Mouse (Mus musculus) midbrain, embryonic 11.5 days (tissue): ENCODE measurements around the gene 1700018B08Rik. TPM values are rescaled to one million over a fixed set of nuclear protein-coding genes. Genes with fewer than 3 reads are reported as not detected.

Experiments
- ATAC-seq: fragments of 200-750 bp; cut with Nextera tagmentation; 2 replicates; pipeline ENCODE4 v1.8.0; 2017; ENCODE audit warnings: moderate TSS enrichment, moderate library complexity; ENCODE audit not compliant: low FRiP score
- DNase-seq: peaks from one replicate; pipeline ENCODE4 v3.0.0; 2015; ENCODE audit warnings: low spot score; ENCODE audit errors: missing footprints
- H3K27ac ChIP-seq: fragments of 300-500 bp; sonication (generic); 2 replicates; pipeline ENCODE4 v1.5.1; 2014; ENCODE audit warnings: low read depth, low read length
- H3K27me3 ChIP-seq: fragments of 300-500 bp; sonication (generic); 2 replicates; pipeline ENCODE4 v1.6.1; 2014; ENCODE audit warnings: mild to moderate bottlenecking, low read length, moderate library complexity, mixed read lengths; ENCODE audit not compliant: control insufficient read depth, insufficient read depth
- H3K36me3 ChIP-seq: fragments of 300-500 bp; sonication (generic); 2 replicates; pipeline ENCODE4 v1.6.1; 2014; ENCODE audit warnings: mild to moderate bottlenecking, low read length, moderate library complexity, mixed read lengths; ENCODE audit not compliant: control insufficient read depth, insufficient read depth
- H3K4me1 ChIP-seq: fragments of 300-500 bp; sonication (generic); 2 replicates; pipeline ENCODE4 v1.6.1; 2014; ENCODE audit warnings: low read length; ENCODE audit not compliant: control insufficient read depth, insufficient read depth
- H3K4me2 ChIP-seq: fragments of 300-500 bp; sonication (generic); 2 replicates; pipeline ENCODE4 v1.6.1; 2014; ENCODE audit warnings: mild to moderate bottlenecking, moderate library complexity
- H3K4me3 ChIP-seq: fragments of 300-500 bp; sonication (generic); 2 replicates; pipeline ENCODE4 v1.5.1; 2014; ENCODE audit warnings: low read depth, low read length
- H3K9ac ChIP-seq: fragments of 300-500 bp; sonication (generic); 2 replicates; pipeline ENCODE4 v1.6.1; 2014; ENCODE audit warnings: low read length
- H3K9me3 ChIP-seq: fragments of 300-500 bp; sonication (generic); 2 replicates; pipeline ENCODE4 v1.6.1; 2016; ENCODE audit warnings: low read length; ENCODE audit not compliant: control insufficient read depth
- WGBS: fragments of 180-500 bp; shearing (Covaris S2); extraction: QIAGEN DNeasy Blood & Tissue Kit; methylation state at CpG from one replicate; pipeline ENCODE4 v1.1.7; 2014; 5-methylcytosine and 5-hydroxymethylcytosine counted together
- polyA plus RNA-seq: library from polyadenylated mRNA; unstranded; fragments of >200 nt; fragmentation: Nextera tagmentation; extraction: Ambion mirVana; gene quantifications from 2 replicates; pipeline ENCODE4 v1.2.1, GENCODE M21; 2014

The 1700018B08Rik gene
- polyA plus RNA-seq, 1 experiment from 2014 or later, result not detected

GRCm38 (mm10) chr8:121528790-121529189 is 15.3 kb downstream of the 1700018B08Rik start:
- no peak overlapping the region for H3K27ac ChIP-seq
- no peaks in the 10 kb centered on the region for H3K36me3 ChIP-seq
- WGBS, result 90% methylated on average over 15 of the region's 15 CpGs
- H3K4me1 ChIP-seq, result no peaks in the 10 kb centered on the region
- ATAC-seq (no peak), DNase-seq (no peak)
- no peaks in the 10 kb centered on the region for H3K9me3 ChIP-seq
- H3K27me3 ChIP-seq, result no peaks in the 10 kb centered on the region
- H3K4me2 ChIP-seq, result no peak overlapping the region
- no peak overlapping the region for H3K4me3 ChIP-seq
- no peak overlapping the region for H3K9ac ChIP-seq

DNA sequence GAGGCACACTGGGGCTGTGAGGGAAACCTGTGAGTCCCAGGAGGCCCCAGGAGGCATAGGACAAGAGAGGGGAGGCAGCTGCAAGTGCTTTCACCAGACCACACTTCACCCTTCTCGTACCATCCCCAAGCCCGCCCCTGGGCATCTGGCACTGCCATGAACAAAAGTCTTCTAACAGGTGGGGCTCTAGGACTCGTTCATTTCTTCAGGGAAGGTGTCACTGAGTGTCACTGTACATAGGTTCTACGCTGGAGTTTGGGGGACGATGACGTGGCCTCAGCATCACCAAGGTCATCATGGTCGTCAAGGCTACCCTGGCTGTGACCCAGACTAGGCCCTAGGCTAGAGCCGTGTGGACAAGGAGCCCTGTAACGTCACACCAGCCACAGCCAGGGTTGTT is 16.4 kb downstream of the 1700018B08Rik start:
- Histone ChIP-seq H3K9ac (no peak overlapping the region), H3K4me1 (no peaks in the 10 kb centered on the region), H3K27me3 (no peaks in the 10 kb centered on the region), H3K4me3 (no peak overlapping the region), H3K36me3 (no peaks in the 10 kb centered on the region), H3K27ac (no peak overlapping the region), H3K9me3 (no peaks in the 10 kb centered on the region), H3K4me2 (no peak overlapping the region)
- WGBS, result 90% methylated on average over 9 of the region's 9 CpGs
- DNase-seq (peak; percentile 68), ATAC-seq (no peak)

- H3K36me3 ChIP-seq, result no peaks in the 10 kb centered on the region
- H3K4me2 ChIP-seq, result no peak overlapping the region
- no peaks in the 10 kb centered on the region for H3K9me3 ChIP-seq
- ATAC-seq (no peak), DNase-seq (no peak)
- no peak overlapping the region for H3K27ac ChIP-seq
- H3K4me1 ChIP-seq, result no peaks in the 10 kb centered on the region
- 70% methylated on average over 6 of the region's 6 CpGs for WGBS
- H3K4me3 ChIP-seq, result no peak overlapping the region
- H3K9ac ChIP-seq, result no peak overlapping the region
- no peaks in the 10 kb centered on the region for H3K27me3 ChIP-seq
These were observed 17.1 kb downstream of the 1700018B08Rik start for GRCm38 (mm10) chr8:121526811-121527550.

- H3K9me3 ChIP-seq, result no peaks in the 10 kb centered on the region
- H3K9ac ChIP-seq, result no peak overlapping the region
- H3K4me1 ChIP-seq, result no peaks in the 10 kb centered on the region
- no peaks in the 10 kb centered on the region for H3K36me3 ChIP-seq
- H3K27ac ChIP-seq, result no peak overlapping the region
- H3K27me3 ChIP-seq, result no peaks in the 10 kb centered on the region
- H3K4me3 ChIP-seq, result no peak overlapping the region
- 86% methylated on average over 18 of the region's 18 CpGs for WGBS
- no peak overlapping the region for H3K4me2 ChIP-seq
- peak; percentile 60 for DNase-seq
- no peak for ATAC-seq
These were observed 18.9 kb downstream of the 1700018B08Rik start for GRCm38 (mm10) chr8:121525111-121525818.

DNA sequence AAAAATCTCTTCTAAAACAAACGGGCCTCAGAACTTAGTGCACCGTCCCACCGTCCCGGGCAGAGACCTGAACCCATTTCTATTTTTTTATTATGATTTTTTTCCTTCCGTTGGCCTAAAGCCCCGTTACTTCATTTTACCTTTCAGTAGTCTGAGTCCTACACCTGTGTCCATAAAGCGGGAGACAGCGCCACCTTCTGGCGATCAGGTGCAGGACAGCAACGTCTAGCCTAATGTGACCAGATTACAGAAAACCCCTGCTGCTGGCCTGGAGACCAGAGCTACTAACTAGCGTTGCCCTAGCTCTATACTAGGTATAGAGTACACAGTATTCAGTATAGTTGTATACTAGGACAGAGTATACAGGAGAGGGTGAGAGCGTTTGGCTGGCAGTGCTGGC is 30.7 kb downstream of the 1700018B08Rik start:
- Histone ChIP-seq H3K27ac (no peak overlapping the region), H3K27me3 (no peaks in the 10 kb centered on the region; the same call in 1 of the 2 replicates), H3K9ac (no peak overlapping the region), H3K4me2 (no peak overlapping the region), H3K4me3 (no peak overlapping the region), H3K9me3 (no peaks in the 10 kb centered on the region), H3K4me1 (no peaks in the 10 kb centered on the region), H3K36me3 (no peaks in the 10 kb centered on the region)
- DNase-seq (peak; percentile 98), ATAC-seq (0 out of 2 replicates have a peak, but pooled peaks have one; percentile 48)
- 7% methylated on average over 12 of the region's 12 CpGs for WGBS

DNA sequence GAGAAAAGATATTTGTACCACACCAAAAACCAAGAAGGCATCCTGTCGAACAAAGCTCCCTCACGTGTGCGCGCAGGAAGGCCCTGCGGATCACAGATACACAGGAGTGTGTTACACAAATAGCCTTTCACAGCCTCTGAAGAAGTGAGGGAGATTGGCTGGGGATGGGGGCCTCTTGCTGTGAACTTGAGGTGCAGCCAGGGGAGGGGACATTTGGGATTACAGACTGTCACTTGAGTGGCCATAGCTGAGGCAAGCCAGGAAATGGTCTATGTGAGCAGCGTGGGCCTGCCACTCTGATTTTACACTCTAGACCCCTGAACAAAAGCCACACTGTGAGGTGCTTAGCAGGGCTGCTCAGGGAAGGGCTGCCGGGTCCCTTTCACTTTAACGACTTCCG is 32.4 kb downstream of the 1700018B08Rik start:
- H3K36me3 ChIP-seq, result no peaks in the 10 kb centered on the region
- no peak overlapping the region for H3K4me3 ChIP-seq
- DNase-seq, result no peak
- H3K27ac ChIP-seq, result no peak overlapping the region
- H3K9me3 ChIP-seq, result no peaks in the 10 kb centered on the region
- no peak overlapping the region for H3K4me2 ChIP-seq
- H3K9ac ChIP-seq, result no peak overlapping the region
- no peaks in the 10 kb centered on the region for H3K4me1 ChIP-seq
- H3K27me3 ChIP-seq, result no peaks in the 10 kb centered on the region; the same call in 1 of the 2 replicates
- WGBS, result 59% methylated on average over 9 of the region's 9 CpGs
- ATAC-seq, result no peak

DNA sequence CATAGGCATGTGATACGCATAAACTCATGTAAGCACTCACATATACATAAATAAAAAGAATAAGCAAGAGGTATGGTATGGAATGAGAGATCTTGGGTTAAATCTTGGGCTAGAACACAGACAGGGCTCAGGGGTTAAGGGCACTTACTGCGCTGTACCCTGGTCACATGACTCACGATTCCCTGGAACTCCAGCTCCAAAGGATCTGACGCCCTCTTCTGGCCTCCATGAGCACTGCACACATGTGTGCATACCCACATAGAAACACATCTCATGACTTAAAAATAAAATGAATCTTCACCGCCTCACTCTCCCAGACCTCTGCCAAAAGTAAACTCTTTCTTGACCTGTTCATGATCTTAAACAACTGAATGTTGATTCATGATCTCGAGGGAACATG is 46.5 kb downstream of the 1700018B08Rik start:
- Histone ChIP-seq H3K9ac (no peak overlapping the region), H3K36me3 (no peaks in the 10 kb centered on the region), H3K4me2 (no peak overlapping the region), H3K4me1 (peaks cover 2% of the 10 kb centered on the region), H3K27me3 (no peaks in the 10 kb centered on the region), H3K4me3 (no peak overlapping the region), H3K27ac (no peak overlapping the region), H3K9me3 (no peaks in the 10 kb centered on the region)
- DNase-seq (no peak), ATAC-seq (no peak)
- WGBS, result 85% methylated on average over 6 of the region's 6 CpGs

GRCm38 (mm10) chr8:121491633-121492032 is 52.5 kb downstream of the 1700018B08Rik start:
- H3K4me1 ChIP-seq, result no peaks in the 10 kb centered on the region
- no peak overlapping the region for H3K27ac ChIP-seq
- H3K9ac ChIP-seq, result no peak overlapping the region
- no peaks in the 10 kb centered on the region for H3K27me3 ChIP-seq
- H3K4me3 ChIP-seq, result no peak overlapping the region
- no peaks in the 10 kb centered on the region for H3K9me3 ChIP-seq
- ATAC-seq, result no peak
- no peak overlapping the region for H3K4me2 ChIP-seq
- no peak for DNase-seq
- H3K36me3 ChIP-seq, result no peaks in the 10 kb centered on the region
- WGBS, result 62% methylated on average over 9 of the region's 9 CpGs

- DNase-seq, result no peak
These were observed 59.9 kb downstream of the 1700018B08Rik start for GRCm38 (mm10) chr8:121484072-121484782.

More at GRCm38 (mm10) chr8:121484072-121484782, 59.9 kb downstream of the 1700018B08Rik start:
- H3K9ac ChIP-seq, result no peak overlapping the region
- H3K36me3 ChIP-seq, result no peaks in the 10 kb centered on the region
- H3K4me2 ChIP-seq, result no peak overlapping the region
- no peak overlapping the region for H3K27ac ChIP-seq
- no peak overlapping the region for H3K4me3 ChIP-seq
- H3K4me1 ChIP-seq, result peaks cover 12% of the 10 kb centered on the region
- ATAC-seq, result no peak
- no peaks in the 10 kb centered on the region for H3K9me3 ChIP-seq
- H3K27me3 ChIP-seq, result no peaks in the 10 kb centered on the region; the same call in 1 of the 2 replicates
- WGBS, result 74% methylated on average over 23 of the region's 23 CpGs
